Mouse (Mus musculus): ENCODE data around the gene Gpbar1. TPM values are rescaled to one million over a fixed set of nuclear protein-coding genes. Genes with fewer than 3 reads are reported as not detected.

Gene Gpbar1
- polyA plus RNA-seq, 1 experiment = not detected

DNA sequence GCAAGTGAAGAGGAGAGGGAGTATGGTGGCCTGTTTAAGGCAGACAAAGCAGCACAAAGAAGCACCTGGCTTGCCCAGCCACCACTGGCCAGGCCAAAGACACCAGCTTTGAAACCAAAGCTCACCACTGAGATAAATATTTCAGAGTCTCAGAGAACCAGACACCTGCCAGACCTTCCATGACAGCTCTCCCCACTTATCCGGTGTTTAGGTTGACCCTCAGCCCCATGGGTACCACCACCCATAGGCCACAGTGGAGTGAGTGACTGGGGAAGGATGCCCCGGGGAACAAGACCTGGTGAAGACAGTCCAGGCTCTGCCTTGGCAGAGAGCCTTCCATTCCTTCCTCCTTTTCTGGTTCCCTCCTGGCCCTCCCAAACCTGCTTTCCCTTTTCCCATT, 24.5 kb downstream of the Gpbar1 start:
- no peak overlapping the region for H3K4me3 ChIP-seq (ENCODE audit: insufficient read depth, poor library complexity, severe bottlenecking)
- peak overlapping the region; percentile 40 for H3ac ChIP-seq (ENCODE audit: control insufficient read depth, insufficient read length, low read depth)
- H3K27me3 ChIP-seq (ENCODE audit: control insufficient read depth, insufficient read depth, insufficient read length) = no peaks in the 10 kb centered on the region
- peaks cover 49% of the 10 kb centered on the region for H3K79me3 ChIP-seq (ENCODE audit: low read depth)
- H3K36me3 ChIP-seq (ENCODE audit: control insufficient read depth, insufficient read depth) = no peaks in the 10 kb centered on the region
- TF ChIP-seq MYOG (IDR thresholded peaks at IDR 0.05; ENCODE audit: control insufficient read depth, extremely low read depth, insufficient read length) (no peak), FOSL1 (IDR thresholded peaks at IDR 0.05; ENCODE audit: insufficient read depth, low read length, poor library complexity, severe bottlenecking) (no peak), MAX (IDR thresholded peaks at IDR 0.05) (no peak), CEBPB (IDR thresholded peaks at IDR 0.05; ENCODE audit: low read depth) (no peak), USF1 (IDR thresholded peaks at IDR 0.05; ENCODE audit: low read depth) (no peak), CTCF (IDR thresholded peaks at IDR 0.05; ENCODE audit: control insufficient read depth, insufficient read depth, insufficient read length) (no peak)
- peaks cover 62% of the 10 kb centered on the region for H3K79me2 ChIP-seq (ENCODE audit: control insufficient read depth, insufficient read depth)

DNA sequence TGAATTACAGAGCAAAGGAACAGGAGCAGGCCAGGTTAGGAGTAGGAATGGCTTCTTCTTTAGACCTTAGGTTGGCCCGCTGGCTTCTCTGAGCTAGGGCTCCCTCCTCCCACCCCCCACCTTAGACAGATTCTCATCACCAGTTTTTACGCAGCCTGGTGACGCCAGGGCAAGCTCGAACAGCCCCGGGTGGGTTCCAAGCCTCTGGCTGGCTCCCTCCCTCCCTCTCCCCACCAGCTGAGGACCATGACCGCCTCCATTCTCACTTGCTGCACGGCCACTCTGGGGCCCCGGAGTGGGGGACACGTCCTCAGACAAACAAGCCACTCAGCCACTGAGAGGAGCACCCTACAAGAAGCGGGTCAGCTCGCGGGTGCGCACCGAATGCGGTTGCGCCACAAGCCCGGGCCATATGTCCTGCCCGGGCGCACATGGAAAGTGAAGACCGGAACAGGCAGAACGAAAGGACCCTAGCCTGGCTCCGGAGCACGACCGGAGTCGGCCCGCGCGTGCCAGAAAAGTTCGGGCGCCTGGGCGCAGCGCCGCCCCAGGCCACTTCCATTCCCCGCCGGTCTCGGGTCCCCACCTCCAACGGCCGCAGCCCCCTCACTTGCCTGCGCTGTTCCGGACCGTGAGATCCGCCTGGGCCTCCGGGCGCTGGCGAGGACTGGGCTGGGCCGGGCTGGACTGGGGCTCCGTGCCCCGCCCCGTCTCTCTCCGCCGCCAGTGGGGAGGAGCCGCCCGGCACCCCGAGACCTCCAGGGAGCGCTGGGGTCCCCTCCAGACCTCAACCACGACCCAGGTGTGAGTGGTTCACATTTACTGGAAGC, 25.4 kb downstream of the Gpbar1 start:
- TF ChIP-seq MAX (IDR thresholded peaks at IDR 0.05) (no peak), FOSL1 (IDR thresholded peaks at IDR 0.05; ENCODE audit: insufficient read depth, low read length, poor library complexity, severe bottlenecking) (no peak), CEBPB (IDR thresholded peaks at IDR 0.05; ENCODE audit: low read depth) (no peak), CTCF (IDR thresholded peaks at IDR 0.05; ENCODE audit: control insufficient read depth, insufficient read depth, insufficient read length) (no peak), MYOD1 (IDR thresholded peaks at IDR 0.05; ENCODE audit: control insufficient read depth, insufficient read length, low read depth) (no peak), USF1 (IDR thresholded peaks at IDR 0.05; ENCODE audit: low read depth) (no peak), MYOG (IDR thresholded peaks at IDR 0.05; ENCODE audit: control insufficient read depth, extremely low read depth, insufficient read length) (no peak)
- Histone ChIP-seq H3K79me3 (ENCODE audit: low read depth) (peaks cover 40% of the 10 kb centered on the region), H3K36me3 (ENCODE audit: control insufficient read depth, insufficient read depth) (no peaks in the 10 kb centered on the region), H3ac (ENCODE audit: control insufficient read depth, insufficient read length, low read depth) (peak overlapping the region; percentile 91), H3K79me2 (ENCODE audit: control insufficient read depth, insufficient read depth) (peaks cover 53% of the 10 kb centered on the region), H3K27me3 (ENCODE audit: control insufficient read depth, insufficient read depth, insufficient read length) (no peaks in the 10 kb centered on the region), H3K4me3 (ENCODE audit: insufficient read depth, poor library complexity, severe bottlenecking) (peak overlapping the region; percentile 47)

DNA sequence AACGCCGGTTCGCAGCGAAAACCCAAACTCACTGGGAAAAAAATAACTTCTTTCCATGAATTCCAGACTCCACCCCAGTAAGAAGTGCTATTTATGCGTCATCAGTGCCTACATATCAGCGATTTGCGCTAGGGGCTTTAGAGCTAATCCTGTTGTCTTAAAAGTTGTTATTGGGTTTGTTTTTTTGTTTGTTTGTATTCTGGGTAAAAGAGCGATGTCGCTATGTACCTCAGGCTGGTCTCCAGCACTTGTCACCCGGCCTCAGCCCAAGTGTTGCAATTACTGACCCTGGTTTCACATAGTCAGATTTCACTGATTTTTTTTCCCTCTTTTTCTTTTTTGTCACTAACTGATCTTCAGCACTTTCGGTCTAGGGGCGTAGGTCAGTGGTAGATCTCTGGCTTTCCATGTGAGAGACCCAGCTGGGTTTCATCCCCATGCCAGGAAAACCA, 26.0 kb downstream of the Gpbar1 start:
- peaks cover 37% of the 10 kb centered on the region for H3K79me3 ChIP-seq (ENCODE audit: low read depth)
- no peak for TF ChIP-seq MYOD1 (IDR thresholded peaks at IDR 0.05; ENCODE audit: control insufficient read depth, insufficient read length, low read depth)
- no peak for TF ChIP-seq USF1 (IDR thresholded peaks at IDR 0.05; ENCODE audit: low read depth)
- no peak for TF ChIP-seq CTCF (IDR thresholded peaks at IDR 0.05; ENCODE audit: control insufficient read depth, insufficient read depth, insufficient read length)
- no peak for TF ChIP-seq FOSL1 (IDR thresholded peaks at IDR 0.05; ENCODE audit: insufficient read depth, low read length, poor library complexity, severe bottlenecking)
- no peak for TF ChIP-seq MAX (IDR thresholded peaks at IDR 0.05)
- TF ChIP-seq MYOG (IDR thresholded peaks at IDR 0.05; ENCODE audit: control insufficient read depth, extremely low read depth, insufficient read length) = no peak
- no peak for TF ChIP-seq CEBPB (IDR thresholded peaks at IDR 0.05; ENCODE audit: low read depth)
- H3K4me3 ChIP-seq (ENCODE audit: insufficient read depth, poor library complexity, severe bottlenecking) = peak overlapping the region; percentile 47
- no peaks in the 10 kb centered on the region for H3K27me3 ChIP-seq (ENCODE audit: control insufficient read depth, insufficient read depth, insufficient read length)
- peak overlapping the region; percentile 91 for H3ac ChIP-seq (ENCODE audit: control insufficient read depth, insufficient read length, low read depth)
- H3K79me2 ChIP-seq (ENCODE audit: control insufficient read depth, insufficient read depth) = peaks cover 47% of the 10 kb centered on the region
- no peaks in the 10 kb centered on the region for H3K36me3 ChIP-seq (ENCODE audit: control insufficient read depth, insufficient read depth)

DNA sequence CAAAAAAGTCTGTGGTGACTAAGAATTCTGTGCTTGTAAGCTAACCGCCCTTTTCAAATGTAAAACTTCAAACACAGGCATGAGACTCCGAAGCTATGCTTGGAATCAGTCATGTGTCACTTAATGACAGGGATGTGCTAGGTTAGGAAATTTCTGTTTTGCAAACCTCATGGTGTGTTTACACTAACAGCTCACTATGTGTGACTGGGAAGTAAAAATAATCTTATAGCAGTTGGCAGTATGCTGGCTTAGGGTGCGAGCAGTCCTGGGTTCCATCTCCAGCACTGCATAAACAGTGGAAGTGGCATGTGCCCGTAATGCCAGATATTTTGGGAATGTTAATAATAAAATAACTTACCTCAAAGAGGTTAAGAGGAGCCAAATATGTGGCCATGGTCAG, 26.6 kb downstream of the Gpbar1 start:
- TF ChIP-seq FOSL1 (IDR thresholded peaks at IDR 0.05; ENCODE audit: insufficient read depth, low read length, poor library complexity, severe bottlenecking) (no peak), USF1 (IDR thresholded peaks at IDR 0.05; ENCODE audit: low read depth) (no peak)
- Histone ChIP-seq H3K79me2 (ENCODE audit: control insufficient read depth, insufficient read depth) (peaks cover 41% of the 10 kb centered on the region), H3ac (ENCODE audit: control insufficient read depth, insufficient read length, low read depth) (no peak overlapping the region), H3K27me3 (ENCODE audit: control insufficient read depth, insufficient read depth, insufficient read length) (no peaks in the 10 kb centered on the region), H3K4me3 (ENCODE audit: insufficient read depth, poor library complexity, severe bottlenecking) (no peak overlapping the region), H3K79me3 (ENCODE audit: low read depth) (peaks cover 31% of the 10 kb centered on the region), H3K36me3 (ENCODE audit: control insufficient read depth, insufficient read depth) (no peaks in the 10 kb centered on the region)

- H3K79me2 ChIP-seq (ENCODE audit: control insufficient read depth, insufficient read depth) = peaks cover 35% of the 10 kb centered on the region
- peak within 1 kb of the TSS; percentile 47 for H3K4me3 ChIP-seq (ENCODE audit: insufficient read depth, poor library complexity, severe bottlenecking)
- no peak within 1 kb of the TSS for H3ac ChIP-seq (ENCODE audit: control insufficient read depth, insufficient read length, low read depth)
- peaks cover 26% of the 10 kb centered on the region for H3K79me3 ChIP-seq (ENCODE audit: low read depth)
- H3K27me3 ChIP-seq (ENCODE audit: control insufficient read depth, insufficient read depth, insufficient read length) = no peaks in the 10 kb centered on the region
- H3K36me3 ChIP-seq (ENCODE audit: control insufficient read depth, insufficient read depth) = no peaks in the 10 kb centered on the region
- TF ChIP-seq FOSL1 (IDR thresholded peaks at IDR 0.05; ENCODE audit: insufficient read depth, low read length, poor library complexity, severe bottlenecking) (no peak), CEBPB (IDR thresholded peaks at IDR 0.05; ENCODE audit: low read depth) (no peak), MAX (IDR thresholded peaks at IDR 0.05) (no peak), USF1 (IDR thresholded peaks at IDR 0.05; ENCODE audit: low read depth) (no peak), CTCF (IDR thresholded peaks at IDR 0.05; ENCODE audit: control insufficient read depth, insufficient read depth, insufficient read length) (no peak)
These were observed 27.2 kb downstream of the Gpbar1 start, which contains the start of gene Tmbim1 for GRCm38 (mm10) chr1:74305522-74305921. Tmbim1 (minus strand) TSS chr1:74305622.

- H3K79me3 ChIP-seq (ENCODE audit: low read depth) = peaks cover 10% of the 10 kb centered on the region
- TF ChIP-seq USF1 (IDR thresholded peaks at IDR 0.05; ENCODE audit: low read depth) (no peak), CTCF (IDR thresholded peaks at IDR 0.05; ENCODE audit: control insufficient read depth, insufficient read depth, insufficient read length) (no peak), MYOD1 (IDR thresholded peaks at IDR 0.05; ENCODE audit: control insufficient read depth, insufficient read length, low read depth) (no peak), MAX (IDR thresholded peaks at IDR 0.05) (no peak), CEBPB (IDR thresholded peaks at IDR 0.05; ENCODE audit: low read depth) (no peak), MYOG (IDR thresholded peaks at IDR 0.05; ENCODE audit: control insufficient read depth, extremely low read depth, insufficient read length) (no peak), FOSL1 (IDR thresholded peaks at IDR 0.05; ENCODE audit: insufficient read depth, low read length, poor library complexity, severe bottlenecking) (no peak)
- no peaks in the 10 kb centered on the region for H3K36me3 ChIP-seq (ENCODE audit: control insufficient read depth, insufficient read depth)
- no peaks in the 10 kb centered on the region for H3K27me3 ChIP-seq (ENCODE audit: control insufficient read depth, insufficient read depth, insufficient read length)
- peaks cover 19% of the 10 kb centered on the region for H3K79me2 ChIP-seq (ENCODE audit: control insufficient read depth, insufficient read depth)
- H3K4me3 ChIP-seq (ENCODE audit: insufficient read depth, poor library complexity, severe bottlenecking) = no peak overlapping the region
- H3ac ChIP-seq (ENCODE audit: control insufficient read depth, insufficient read length, low read depth) = no peak overlapping the region
These were observed 28.8 kb downstream of the Gpbar1 start for GRCm38 (mm10) chr1:74307146-74307545.

Measured in C2C12 (cell line).